Mouse (Mus musculus) erythroblast, embryonic 14.5 days (primary cell): ENCODE data around the gene Gm42417.

Experiments
- GATA1 ChIP-seq: IDR thresholded peaks from 2 replicates; pipeline ENCODE4 v1.6.1; 2012; ENCODE audit warnings: low read length, inconsistent platforms, mixed read lengths
- TAL1 ChIP-seq: IDR thresholded peaks from 3 replicates; pipeline ENCODE4 v1.6.1; 2012; ENCODE audit warnings: low read length, inconsistent platforms, mixed read lengths

DNA sequence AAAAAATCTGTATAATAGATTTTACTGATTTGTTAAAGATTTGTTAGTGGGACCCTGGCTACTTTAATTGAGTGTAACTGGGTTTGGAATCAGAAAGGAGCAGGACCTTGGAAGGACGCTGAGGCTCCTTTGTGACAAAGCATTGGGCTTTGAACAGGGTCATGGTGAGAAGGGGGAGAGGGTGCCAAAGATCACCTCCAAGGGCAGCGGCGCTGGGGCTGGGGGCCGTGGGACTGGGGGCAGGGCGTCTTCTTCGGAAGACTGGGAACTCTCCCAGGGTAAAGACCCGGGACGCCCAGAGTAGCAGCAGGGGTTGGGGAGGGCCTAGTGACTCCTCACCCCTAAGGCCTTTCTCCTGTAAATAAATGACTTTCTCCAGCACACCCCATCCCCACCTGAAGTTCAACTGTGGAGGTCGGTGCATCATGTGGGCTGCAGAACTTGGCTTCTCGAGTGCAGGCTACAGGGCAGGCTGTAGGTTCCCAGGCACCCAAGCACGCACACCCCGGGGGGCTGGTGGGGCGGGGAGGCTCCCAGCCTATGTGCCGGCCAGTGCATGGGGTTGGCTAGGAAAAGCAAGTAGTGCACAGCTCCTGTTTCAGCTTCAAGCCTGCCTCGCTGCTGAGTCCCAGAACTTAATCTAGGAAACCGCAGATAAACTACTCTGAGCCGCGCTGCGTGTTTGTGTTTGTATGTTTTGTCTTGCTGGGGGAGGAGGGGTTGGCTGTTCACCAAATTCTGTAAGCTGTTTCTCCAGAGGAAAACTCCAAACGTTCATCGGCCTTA lies 28.8 kb upstream of the Gm42417 start:
- TF ChIP-seq GATA1 = no peak
- no peak for TF ChIP-seq TAL1
